Mouse (Mus musculus): ENCODE measurements around the gene Gabrb2. TPM values are rescaled to one million over a fixed set of nuclear protein-coding genes. Genes with fewer than 3 reads are reported as not detected.

Gabrb2 gene
- polyA plus RNA-seq, 1 experiment: not detected

DNA sequence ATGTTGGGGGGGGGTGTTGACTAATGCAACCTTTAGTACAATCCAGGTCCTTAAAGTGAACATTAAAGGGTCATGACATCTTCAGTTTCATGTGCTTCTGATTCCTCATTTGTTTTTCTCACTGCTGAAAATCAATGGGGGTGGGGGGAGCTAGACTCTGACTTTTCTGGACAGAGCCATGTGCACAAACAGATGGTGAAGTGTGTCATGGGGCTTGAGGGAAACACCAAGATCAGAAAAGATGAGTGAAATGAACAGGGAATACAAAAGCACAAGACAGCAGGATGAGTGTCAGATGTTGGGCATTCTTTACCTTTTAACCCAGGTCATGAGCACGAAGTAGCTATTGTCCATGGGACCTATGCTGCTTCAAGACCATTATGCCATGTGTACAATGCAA is 86.4 kb downstream of the Gabrb2 start:
- H3K4me3 ChIP-seq (replicated peaks): no peak overlapping the region
- peaks cover 4% of the 10 kb centered on the region; the same call in 1 of the 2 replicates for H3K9me3 ChIP-seq (ENCODE audit: control insufficient read depth, low read length)
- no peaks in the 10 kb centered on the region for H3K36me3 ChIP-seq (ENCODE audit: control insufficient read depth)
- no peaks in the 10 kb centered on the region for H3K4me1 ChIP-seq (ENCODE audit: control insufficient read depth)
- TF ChIP-seq TAL1 (IDR thresholded peaks at IDR 0.05; ENCODE audit: low read length) (no peak), GATA1 (IDR thresholded peaks at IDR 0.05; ENCODE audit: low read length) (no peak)
- no peaks in the 10 kb centered on the region for H3K27me3 ChIP-seq (ENCODE audit: control insufficient read depth)

DNA sequence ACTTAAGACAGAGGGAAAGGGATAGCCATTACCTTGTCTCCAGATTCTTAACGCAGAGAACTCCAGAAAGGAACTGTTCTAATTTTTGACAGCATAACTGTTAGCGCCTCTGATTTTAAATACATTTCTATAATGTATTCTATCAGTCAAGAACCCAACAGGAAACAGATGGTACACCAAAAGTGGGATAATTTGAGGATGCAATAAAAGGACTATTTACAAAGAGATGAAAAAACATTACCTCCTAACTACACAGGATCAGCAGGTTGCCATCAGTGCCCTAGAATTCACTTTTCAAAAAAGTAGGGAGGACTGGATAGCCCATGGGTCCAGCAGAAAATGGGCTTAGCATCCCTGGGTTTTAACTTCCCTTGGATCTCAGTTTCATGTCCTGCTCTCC is 102.4 kb downstream of the Gabrb2 start:
- Histone ChIP-seq H3K27me3 (ENCODE audit: control insufficient read depth) (no peaks in the 10 kb centered on the region), H3K4me1 (ENCODE audit: control insufficient read depth) (no peaks in the 10 kb centered on the region), H3K4me3 (replicated peaks) (no peak overlapping the region), H3K9me3 (ENCODE audit: control insufficient read depth, low read length) (no peaks in the 10 kb centered on the region), H3K36me3 (ENCODE audit: control insufficient read depth) (no peaks in the 10 kb centered on the region)
- TF ChIP-seq GATA1 (IDR thresholded peaks at IDR 0.05; ENCODE audit: low read length): no peak
- TF ChIP-seq TAL1 (IDR thresholded peaks at IDR 0.05; ENCODE audit: low read length): no peak

DNA sequence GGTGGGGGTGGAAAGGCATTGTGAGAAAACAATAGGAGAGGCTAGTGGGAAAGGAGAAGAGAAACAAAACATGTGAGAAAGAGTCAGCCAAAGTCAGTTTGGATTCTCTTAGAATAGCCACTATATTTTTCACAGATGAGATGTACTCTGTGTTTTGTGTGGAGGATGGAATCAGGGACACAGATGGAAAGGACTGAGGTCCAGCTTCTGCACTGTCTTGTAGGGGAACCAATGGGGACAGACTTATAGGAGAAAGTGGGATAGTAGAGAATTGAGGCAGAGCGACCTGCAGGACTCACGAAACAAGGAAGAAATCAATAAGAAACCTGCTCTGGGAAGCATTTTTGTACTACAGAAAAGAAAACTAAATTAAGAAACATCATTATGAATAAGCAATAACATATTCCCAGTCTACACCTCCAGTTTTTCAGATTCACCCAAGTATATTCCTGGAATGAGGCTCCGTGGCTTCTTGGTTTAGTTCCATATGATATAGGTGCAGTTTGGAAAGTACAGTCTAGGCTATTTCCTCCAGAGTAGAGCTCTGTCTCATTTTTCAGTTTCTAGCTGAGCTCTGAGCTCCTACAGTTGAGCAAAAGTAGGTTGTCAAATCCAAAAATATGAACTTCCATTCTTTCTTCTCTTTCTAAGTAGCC is 108.8 kb downstream of the Gabrb2 start:
- Histone ChIP-seq H3K4me1 (ENCODE audit: control insufficient read depth) (no peaks in the 10 kb centered on the region), H3K36me3 (ENCODE audit: control insufficient read depth) (no peaks in the 10 kb centered on the region), H3K27me3 (ENCODE audit: control insufficient read depth) (no peaks in the 10 kb centered on the region), H3K9me3 (ENCODE audit: control insufficient read depth, low read length) (no peaks in the 10 kb centered on the region), H3K4me3 (replicated peaks) (no peak overlapping the region)
- TF ChIP-seq TAL1 (IDR thresholded peaks at IDR 0.05; ENCODE audit: low read length): no peak
- TF ChIP-seq GATA1 (IDR thresholded peaks at IDR 0.05; ENCODE audit: low read length): no peak

DNA sequence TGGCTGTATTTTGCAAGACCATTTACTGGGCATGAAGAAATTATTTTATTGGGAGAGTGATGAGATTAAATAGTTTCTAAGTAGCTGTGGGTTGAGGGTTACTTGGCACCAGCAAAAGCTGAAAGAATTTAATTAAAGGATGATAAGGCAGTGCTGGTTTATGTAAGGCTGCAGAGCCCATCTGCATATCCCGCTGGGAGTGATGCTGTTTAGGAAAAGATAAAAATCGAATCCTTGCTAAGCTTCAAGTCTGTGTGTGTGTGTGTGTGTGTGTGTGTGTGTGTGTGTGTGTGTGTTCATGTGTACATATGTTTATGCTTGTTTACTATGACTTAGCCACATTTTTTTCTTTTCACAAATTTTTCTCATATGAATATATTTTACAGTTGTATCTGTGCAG is 113.0 kb downstream of the Gabrb2 start:
- H3K4me3 ChIP-seq (replicated peaks): no peak overlapping the region

DNA sequence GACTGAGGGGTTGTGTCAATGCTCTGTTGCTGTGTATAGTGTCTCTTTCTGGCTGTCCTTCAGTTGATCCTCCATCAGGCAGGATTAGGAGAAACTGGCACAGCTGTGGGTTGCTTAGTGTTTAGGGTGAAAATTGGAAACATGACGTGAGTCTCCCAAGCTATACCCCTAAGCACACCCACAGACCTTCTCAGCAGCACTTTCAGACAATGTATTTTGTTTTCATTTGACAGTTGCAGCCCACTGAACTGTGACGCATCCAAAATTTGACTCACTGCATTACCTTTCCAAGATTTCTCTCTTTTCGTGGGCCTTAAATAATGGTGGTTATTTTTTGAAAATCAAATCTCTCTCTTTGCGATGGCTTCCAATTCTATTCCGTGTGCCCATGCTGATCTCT is 115.7 kb downstream of the Gabrb2 start:
- no peak for TF ChIP-seq TAL1 (IDR thresholded peaks at IDR 0.05; ENCODE audit: low read length)
- no peak for TF ChIP-seq GATA1 (IDR thresholded peaks at IDR 0.05; ENCODE audit: low read length)
- H3K36me3 ChIP-seq (ENCODE audit: control insufficient read depth): no peaks in the 10 kb centered on the region
- H3K4me1 ChIP-seq (ENCODE audit: control insufficient read depth): no peaks in the 10 kb centered on the region
- H3K9me3 ChIP-seq (ENCODE audit: control insufficient read depth, low read length): no peaks in the 10 kb centered on the region
- no peak overlapping the region for H3K4me3 ChIP-seq (replicated peaks)
- H3K27me3 ChIP-seq (ENCODE audit: control insufficient read depth): no peaks in the 10 kb centered on the region

More for the DNA sequence above, 113.0 kb downstream of the Gabrb2 start:
- H3K36me3 ChIP-seq (ENCODE audit: control insufficient read depth): no peaks in the 10 kb centered on the region
- TF ChIP-seq TAL1 (IDR thresholded peaks at IDR 0.05; ENCODE audit: low read length) (no peak), GATA1 (IDR thresholded peaks at IDR 0.05; ENCODE audit: low read length) (no peak)
- H3K27me3 ChIP-seq (ENCODE audit: control insufficient read depth): no peaks in the 10 kb centered on the region
- no peaks in the 10 kb centered on the region for H3K9me3 ChIP-seq (ENCODE audit: control insufficient read depth, low read length)
- no peaks in the 10 kb centered on the region for H3K4me1 ChIP-seq (ENCODE audit: control insufficient read depth)

DNA sequence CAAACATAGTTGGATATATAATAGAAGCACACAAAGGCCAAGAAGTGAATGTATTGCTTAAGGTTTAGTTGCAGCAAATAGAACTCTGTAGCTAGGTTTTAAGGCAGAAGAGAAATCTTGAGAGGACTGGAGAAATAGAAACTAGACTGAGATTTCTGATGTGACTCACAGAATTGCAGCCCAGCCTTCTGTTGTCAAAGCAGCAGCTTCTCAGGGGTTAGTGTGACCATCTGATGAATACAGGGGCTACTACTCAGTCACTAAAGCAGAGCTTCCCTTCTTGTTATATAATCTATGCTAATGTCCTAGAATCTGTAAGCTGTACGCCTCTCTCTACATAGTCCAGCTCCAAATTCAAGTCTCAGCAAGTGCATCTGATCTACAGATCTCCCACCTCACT is 116.3 kb downstream of the Gabrb2 start:
- Histone ChIP-seq H3K4me3 (replicated peaks) (no peak overlapping the region), H3K27me3 (ENCODE audit: control insufficient read depth) (no peaks in the 10 kb centered on the region), H3K4me1 (ENCODE audit: control insufficient read depth) (no peaks in the 10 kb centered on the region), H3K9me3 (ENCODE audit: control insufficient read depth, low read length) (no peaks in the 10 kb centered on the region), H3K36me3 (ENCODE audit: control insufficient read depth) (no peaks in the 10 kb centered on the region)
- TF ChIP-seq GATA1 (IDR thresholded peaks at IDR 0.05; ENCODE audit: low read length) (no peak), TAL1 (IDR thresholded peaks at IDR 0.05; ENCODE audit: low read length) (no peak)

DNA sequence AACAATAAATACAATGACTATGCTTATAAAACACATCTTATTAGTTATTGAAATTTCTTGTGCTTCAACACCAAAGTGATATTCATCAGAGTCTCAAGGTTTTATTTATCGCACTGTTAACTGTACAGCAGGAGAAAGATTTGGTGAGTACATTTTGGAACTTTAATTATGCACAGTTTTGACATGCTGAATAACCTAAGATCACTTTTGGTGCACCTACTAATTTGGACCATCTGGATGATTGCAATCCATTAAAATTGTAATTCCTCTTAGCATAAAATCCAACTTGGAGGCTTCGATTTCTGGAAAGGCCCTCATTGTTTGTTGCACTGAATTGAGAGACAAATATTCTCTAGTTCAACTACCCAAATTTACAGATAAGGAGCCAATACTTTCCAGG is 123.3 kb downstream of the Gabrb2 start:
- Histone ChIP-seq H3K4me1 (ENCODE audit: control insufficient read depth) (no peaks in the 10 kb centered on the region), H3K36me3 (ENCODE audit: control insufficient read depth) (no peaks in the 10 kb centered on the region), H3K9me3 (ENCODE audit: control insufficient read depth, low read length) (no peaks in the 10 kb centered on the region), H3K27me3 (ENCODE audit: control insufficient read depth) (no peaks in the 10 kb centered on the region), H3K4me3 (replicated peaks) (no peak overlapping the region)
- TF ChIP-seq GATA1 (IDR thresholded peaks at IDR 0.05; ENCODE audit: low read length): no peak
- TF ChIP-seq TAL1 (IDR thresholded peaks at IDR 0.05; ENCODE audit: low read length): no peak

DNA sequence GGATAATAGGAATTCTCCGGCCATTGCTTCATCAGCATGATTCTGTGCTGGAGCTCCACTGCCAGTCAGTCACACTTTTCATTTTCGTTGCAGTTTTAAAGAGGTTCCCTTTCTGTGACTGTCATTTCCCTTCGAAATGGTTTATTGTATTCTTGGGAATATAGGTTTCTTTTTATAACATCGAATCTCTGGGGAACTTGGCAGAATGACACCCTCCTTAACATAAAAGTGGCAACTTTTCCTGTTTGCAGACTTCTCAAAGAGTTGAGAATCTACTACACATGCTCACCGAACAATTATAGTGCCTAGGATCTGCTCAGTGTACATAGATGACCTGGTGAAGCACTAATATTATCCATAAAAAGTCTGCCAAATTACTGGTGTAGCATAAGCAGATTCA is 146.5 kb downstream of the Gabrb2 start:
- TF ChIP-seq GATA1 (IDR thresholded peaks at IDR 0.05; ENCODE audit: low read length) (no peak), TAL1 (IDR thresholded peaks at IDR 0.05; ENCODE audit: low read length) (no peak)

DNA sequence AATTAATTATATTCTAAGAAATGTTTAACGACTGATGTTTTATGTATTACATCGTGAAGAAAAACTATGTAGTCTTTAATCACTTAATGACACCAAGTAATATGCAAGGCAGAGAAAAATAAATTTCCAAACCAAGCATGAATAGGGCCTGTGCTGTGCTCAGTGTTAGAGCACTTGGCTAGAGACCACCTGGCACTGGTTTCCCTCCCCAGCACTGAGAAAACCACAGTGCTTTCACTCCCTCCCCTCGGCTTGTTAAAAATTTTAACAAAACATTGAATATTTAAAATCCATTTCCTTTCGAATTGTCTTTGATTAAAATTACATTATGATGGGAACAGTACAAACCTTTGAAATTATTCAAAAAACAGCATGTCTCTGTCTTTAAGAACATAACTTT is 151.9 kb downstream of the Gabrb2 start:
- Histone ChIP-seq H3K27me3 (ENCODE audit: control insufficient read depth) (no peaks in the 10 kb centered on the region), H3K36me3 (ENCODE audit: control insufficient read depth) (no peaks in the 10 kb centered on the region), H3K4me3 (replicated peaks) (no peak overlapping the region), H3K9me3 (ENCODE audit: control insufficient read depth, low read length) (peaks cover 2% of the 10 kb centered on the region; the same call in 1 of the 2 replicates), H3K4me1 (ENCODE audit: control insufficient read depth) (no peaks in the 10 kb centered on the region)
- TF ChIP-seq GATA1 (IDR thresholded peaks at IDR 0.05; ENCODE audit: low read length): no peak
- TF ChIP-seq TAL1 (IDR thresholded peaks at IDR 0.05; ENCODE audit: low read length): no peak

More for the DNA sequence above, 146.5 kb downstream of the Gabrb2 start:
- H3K4me1 ChIP-seq (ENCODE audit: control insufficient read depth): no peaks in the 10 kb centered on the region
- no peaks in the 10 kb centered on the region for H3K9me3 ChIP-seq (ENCODE audit: control insufficient read depth, low read length)
- H3K4me3 ChIP-seq (replicated peaks): no peak overlapping the region
- H3K27me3 ChIP-seq (ENCODE audit: control insufficient read depth): no peaks in the 10 kb centered on the region
- no peaks in the 10 kb centered on the region for H3K36me3 ChIP-seq (ENCODE audit: control insufficient read depth)
